In the genomic region with DNA sequence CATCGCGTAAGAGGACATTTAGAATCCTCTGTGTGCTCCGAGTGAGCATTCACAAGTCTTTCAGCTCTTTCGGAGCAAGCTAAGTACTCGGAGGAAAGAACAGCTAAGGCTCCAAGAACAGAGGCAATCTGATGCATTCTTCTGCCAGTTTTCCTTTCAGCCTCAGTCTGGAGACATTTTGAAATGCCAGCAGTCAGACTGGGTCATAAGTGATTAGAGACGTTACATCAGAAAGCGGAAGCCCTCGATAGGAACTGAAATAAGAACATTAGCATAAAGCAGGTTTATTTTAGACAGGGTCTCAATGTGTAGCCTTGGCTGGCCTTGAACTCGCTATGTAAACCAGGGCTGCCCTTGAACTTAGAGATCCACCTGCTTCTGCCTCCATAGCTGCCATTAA, we compare ENCODE assay signal across 14 mouse cellular contexts. TPM values are rescaled to one million over a fixed set of nuclear protein-coding genes. Genes with fewer than 3 reads are reported as not detected.
DNase-seq lines count a peak whose midpoint lies in the region; ATAC-seq lines count a peak whose summit lies in the region.
"Had no signal": no experiment of that assay in that cellular context is flagged by ENCODE, and none has a peak within 500 bp of the region (broad histone marks: within the 10 kb centered on the region; RNA-seq: fewer than 3 reads in every experiment).

No protein-coding gene starts in this region.

- H3K9ac ChIP-seq in hindbrain, embryonic 13.5 days = no peak overlapping the region
- H3K9ac ChIP-seq in hindbrain, embryonic 11.5 days (ENCODE audit: low read depth, low read length) = no peak overlapping the region
- no peak overlapping the region for H3K9ac ChIP-seq in neural tube, embryonic 13.5 days
- H3K9ac ChIP-seq in neural tube, embryonic 15.5 days (replicated peaks) = no peak overlapping the region
- H3K9ac ChIP-seq: liver, embryonic 15.5 days had no signal

- DNase-seq in gastrocnemius, adult 18-20 months (ENCODE audit: low spot score) = peak; percentile 12
- no peak for DNase-seq in gastrocnemius, postnatal 36 days
- no peak for DNase-seq in hindbrain, embryonic 11.5 days (ENCODE audit: low spot score)
- DNase-seq in left cerebral cortex, postnatal 14 days (ENCODE audit: low spot score in 2 of 2) = no peak
- DNase-seq: cerebellum, adult 11-12 months; cerebellum, postnatal 36 days; gastrocnemius, postnatal 10 days; kidney, adult 18-20 months; kidney, postnatal 25 days; thymus, postnatal 4 days had no signal

- no peak overlapping the region for H3K4me2 ChIP-seq in hindbrain, embryonic 13.5 days
- no peak overlapping the region for H3K4me2 ChIP-seq in hindbrain, embryonic 11.5 days (replicated peaks; ENCODE audit: low read depth, low read length)
- H3K4me2 ChIP-seq in neural tube, embryonic 13.5 days = no peak overlapping the region
- no peak overlapping the region for H3K4me2 ChIP-seq in neural tube, embryonic 15.5 days
- H3K4me2 ChIP-seq: liver, embryonic 15.5 days had no signal

- H3K27me3 ChIP-seq in hindbrain, embryonic 13.5 days = no peaks in the 10 kb centered on the region
- no peaks in the 10 kb centered on the region for H3K27me3 ChIP-seq in hindbrain, embryonic 11.5 days (ENCODE audit: control insufficient read depth, insufficient read depth, low read length)
- H3K27me3 ChIP-seq in neural tube, embryonic 13.5 days = no peaks in the 10 kb centered on the region
- H3K27me3 ChIP-seq in neural tube, embryonic 15.5 days (replicated peaks) = no peaks in the 10 kb centered on the region
- H3K27me3 ChIP-seq: liver, embryonic 15.5 days had no signal

- H3K27ac ChIP-seq in hindbrain, embryonic 13.5 days = 0 out of 2 replicates have a peak overlapping the region, but pooled peaks have one; percentile 0
- H3K27ac ChIP-seq in hindbrain, embryonic 11.5 days (ENCODE audit: low read depth, low read length) = no peak overlapping the region
- H3K27ac ChIP-seq in neural tube, embryonic 13.5 days (replicated peaks) = 0 out of 2 replicates have a peak overlapping the region, but pooled peaks have one; percentile 18
- H3K27ac ChIP-seq in neural tube, embryonic 15.5 days (replicated peaks) = no peak overlapping the region
- H3K27ac ChIP-seq: liver, embryonic 15.5 days had no signal

- H3K4me3 ChIP-seq in hindbrain, embryonic 13.5 days = no peak overlapping the region
- no peak overlapping the region for H3K4me3 ChIP-seq in hindbrain, embryonic 11.5 days (ENCODE audit: low read depth, low read length)
- no peak overlapping the region for H3K4me3 ChIP-seq in neural tube, embryonic 13.5 days
- no peak overlapping the region for H3K4me3 ChIP-seq in neural tube, embryonic 15.5 days (replicated peaks)
- H3K4me3 ChIP-seq: liver, embryonic 15.5 days had no signal

- H3K9me3 ChIP-seq in hindbrain, embryonic 13.5 days = no peaks in the 10 kb centered on the region
- no peaks in the 10 kb centered on the region for H3K9me3 ChIP-seq in hindbrain, embryonic 11.5 days (ENCODE audit: control insufficient read depth, low read length)
- no peaks in the 10 kb centered on the region for H3K9me3 ChIP-seq in neural tube, embryonic 13.5 days
- H3K9me3 ChIP-seq in neural tube, embryonic 15.5 days (replicated peaks) = no peaks in the 10 kb centered on the region
- H3K9me3 ChIP-seq: liver, embryonic 15.5 days had no signal

- ATAC-seq in hindbrain, embryonic 13.5 days (ENCODE audit: low FRiP score) = no peak
- no peak for ATAC-seq in hindbrain, embryonic 11.5 days (ENCODE audit: low FRiP score)
- no peak for ATAC-seq in neural tube, embryonic 13.5 days (ENCODE audit: low read depth)
- no peak for ATAC-seq in neural tube, embryonic 15.5 days (ENCODE audit: low FRiP score)

- peaks cover 9% of the 10 kb centered on the region; the same call in 1 of the 2 replicates for H3K4me1 ChIP-seq in hindbrain, embryonic 13.5 days (replicated peaks)
- no peaks in the 10 kb centered on the region for H3K4me1 ChIP-seq in hindbrain, embryonic 11.5 days (replicated peaks; ENCODE audit: control insufficient read depth, insufficient read depth, low read length)
- peaks cover 10% of the 10 kb centered on the region; the same call in 1 of the 2 replicates for H3K4me1 ChIP-seq in neural tube, embryonic 13.5 days (replicated peaks)
- no peaks in the 10 kb centered on the region for H3K4me1 ChIP-seq in neural tube, embryonic 15.5 days
- H3K4me1 ChIP-seq: liver, embryonic 15.5 days had no signal

- no peaks in the 10 kb centered on the region for H3K36me3 ChIP-seq in hindbrain, embryonic 13.5 days
- no peaks in the 10 kb centered on the region for H3K36me3 ChIP-seq in hindbrain, embryonic 11.5 days (ENCODE audit: control insufficient read depth, insufficient read depth, low read length)
- no peaks in the 10 kb centered on the region for H3K36me3 ChIP-seq in neural tube, embryonic 13.5 days
- H3K36me3 ChIP-seq in neural tube, embryonic 15.5 days = no peaks in the 10 kb centered on the region
- H3K36me3 ChIP-seq: liver, embryonic 15.5 days had no signal

- 85% methylated on average over 9 of the region's 9 CpGs for WGBS in hindbrain, embryonic 13.5 days
- WGBS in hindbrain, embryonic 11.5 days = 93% methylated on average over 9 of the region's 9 CpGs
- 82% methylated on average over 9 of the region's 9 CpGs for WGBS in neural tube, embryonic 13.5 days
- 90% methylated on average over 9 of the region's 9 CpGs for WGBS in neural tube, embryonic 15.5 days

- intact Hi-C loops in gastrocnemius, postnatal 36 days (cut with DNase I) = no loop called here
- intact Hi-C loops in left cerebral cortex, postnatal 14 days (cut with DNase I) = no loop called here

RNA-seq across cellular contexts. Expression of gene Wwtr1, which starts 41.8 kb away (rescaled TPM):
- 10 to 100 TPM; 21.9 to 30.1 TPM for total RNA-seq in gastrocnemius, adult 18-20 months (2021)
- 10 to 100 TPM; 22.9 to 25.2 TPM for total RNA-seq in gastrocnemius, postnatal 36 days (2021)
- 9.6 and 9.9 TPM in 2 replicates for polyA plus RNA-seq in hindbrain, embryonic 13.5 days (2015; fragmentation: Nextera tagmentation; extraction: Ambion mirVana)
- polyA plus RNA-seq in hindbrain, embryonic 11.5 days (2014; fragmentation: Nextera tagmentation; extraction: Ambion mirVana) = 10.0 and 15.6 TPM in 2 replicates
- 10.3 and 11.4 TPM in 2 replicates for polyA plus RNA-seq in neural tube, embryonic 13.5 days (2015; fragmentation: Nextera tagmentation; extraction: Ambion mirVana)
- polyA plus RNA-seq in neural tube, embryonic 15.5 days (2015; fragmentation: Nextera tagmentation; extraction: Ambion mirVana) = 8.1 and 10.7 TPM in 2 replicates
- total RNA-seq in left cerebral cortex, postnatal 14 days (2021) = 10 to 100 TPM; 20.6 to 20.7 TPM

Comparison
In these comparisons a context has a peak if more than half of its experiments do, and no peak if none do; other contexts are left out.
1. H3K27ac ChIP-seq: peak in hindbrain, embryonic 13.5 days (single experiment) and neural tube, embryonic 13.5 days (single experiment); none in hindbrain, embryonic 11.5 days (single experiment) and neural tube, embryonic 15.5 days (single experiment).